Mouse (Mus musculus): Measurements from ENCODE around the gene Nphp4. TPM values are rescaled to one million over a fixed set of nuclear protein-coding genes. Genes with fewer than 3 reads are reported as not detected.

The Nphp4 gene
- polyA plus RNA-seq, 1 experiment, result 2.3 TPM

- H3K27me3 ChIP-seq (ENCODE audit: control insufficient read depth, insufficient read depth, insufficient read length), result no peaks in the 10 kb centered on the region
- H3K36me3 ChIP-seq (ENCODE audit: control insufficient read depth, insufficient read depth), result no peaks in the 10 kb centered on the region
- H3ac ChIP-seq (ENCODE audit: control insufficient read depth, insufficient read length), result no peak overlapping the region
- no peaks in the 10 kb centered on the region for H3K79me2 ChIP-seq (ENCODE audit: control insufficient read depth, insufficient read depth)
- TF ChIP-seq USF1 (IDR thresholded peaks at IDR 0.05; ENCODE audit: low read depth) (no peak), E2F4 (IDR thresholded peaks at IDR 0.05; ENCODE audit: insufficient read depth) (no peak), TCF12 (IDR thresholded peaks at IDR 0.05; ENCODE audit: insufficient read depth, poor library complexity, severe bottlenecking) (no peak), REST (IDR thresholded peaks at IDR 0.05; ENCODE audit: insufficient read depth, insufficient read length) (no peak), CEBPB (IDR thresholded peaks at IDR 0.05; ENCODE audit: insufficient read depth, poor library complexity, severe bottlenecking) (no peak), POLR2AphosphoS2 (IDR thresholded peaks at IDR 0.05; ENCODE audit: insufficient read length, low read depth) (no peak), POLR2A (IDR thresholded peaks at IDR 0.05; ENCODE audit: insufficient read length, low read depth) (no peak), TCF3 (IDR thresholded peaks at IDR 0.05; ENCODE audit: insufficient read length, low read depth) (no peak), MYOD1 (IDR thresholded peaks at IDR 0.05; ENCODE audit: control insufficient read depth in 1 of 3, insufficient read length in 2 of 3, low read depth in 2 of 3) (no peak), MYOG (IDR thresholded peaks at IDR 0.05; ENCODE audit: control insufficient read depth in 1 of 3, insufficient read depth in 1 of 3, insufficient read length in 2 of 3, low read depth in 2 of 3) (no peak), SRF (IDR thresholded peaks at IDR 0.05; ENCODE audit: control insufficient read depth, insufficient read length, low read depth) (no peak), MAX (IDR thresholded peaks at IDR 0.05; ENCODE audit: low read depth) (no peak)
- H3K4me3 ChIP-seq, result no peak overlapping the region
- H3K4me2 ChIP-seq (ENCODE audit: low read depth), result no peak overlapping the region
These were observed 11.5 kb downstream of the Nphp4 start for GRCm38 (mm10) chr4:152488046-152488445.

- no peak overlapping the region for H3ac ChIP-seq (ENCODE audit: control insufficient read depth, insufficient read length)
- H3K36me3 ChIP-seq (ENCODE audit: control insufficient read depth, insufficient read depth), result no peaks in the 10 kb centered on the region
- H3K79me2 ChIP-seq (ENCODE audit: control insufficient read depth, insufficient read depth), result no peaks in the 10 kb centered on the region
- H3K27me3 ChIP-seq (ENCODE audit: control insufficient read depth, insufficient read depth, insufficient read length), result no peaks in the 10 kb centered on the region
- no peak overlapping the region for H3K4me2 ChIP-seq (ENCODE audit: low read depth)
- no peak overlapping the region for H3K4me3 ChIP-seq
- TF ChIP-seq USF1 (IDR thresholded peaks at IDR 0.05; ENCODE audit: low read depth) (no peak), SRF (IDR thresholded peaks at IDR 0.05; ENCODE audit: control insufficient read depth, insufficient read length, low read depth) (no peak), REST (IDR thresholded peaks at IDR 0.05; ENCODE audit: insufficient read depth, insufficient read length) (no peak), MAX (IDR thresholded peaks at IDR 0.05; ENCODE audit: low read depth) (no peak), E2F4 (IDR thresholded peaks at IDR 0.05; ENCODE audit: insufficient read depth) (no peak)
These were observed 13.8 kb downstream of the Nphp4 start for GRCm38 (mm10) chr4:152490311-152490710.

GRCm38 (mm10) chr4:152491250-152491899, 14.9 kb downstream of the Nphp4 start:
- H3ac ChIP-seq (ENCODE audit: control insufficient read depth, insufficient read length), result no peak overlapping the region
- H3K79me2 ChIP-seq (ENCODE audit: control insufficient read depth, insufficient read depth), result no peaks in the 10 kb centered on the region
- no peaks in the 10 kb centered on the region for H3K27me3 ChIP-seq (ENCODE audit: control insufficient read depth, insufficient read depth, insufficient read length)
- TF ChIP-seq TCF12 (IDR thresholded peaks at IDR 0.05; ENCODE audit: insufficient read depth, poor library complexity, severe bottlenecking) (no peak), USF1 (IDR thresholded peaks at IDR 0.05; ENCODE audit: low read depth) (no peak), CEBPB (IDR thresholded peaks at IDR 0.05; ENCODE audit: insufficient read depth, poor library complexity, severe bottlenecking) (no peak), POLR2AphosphoS2 (IDR thresholded peaks at IDR 0.05; ENCODE audit: insufficient read length, low read depth) (no peak), POLR2A (IDR thresholded peaks at IDR 0.05; ENCODE audit: insufficient read length, low read depth) (no peak), REST (IDR thresholded peaks at IDR 0.05; ENCODE audit: insufficient read depth, insufficient read length) (no peak), E2F4 (IDR thresholded peaks at IDR 0.05; ENCODE audit: insufficient read depth) (no peak), MYOG (IDR thresholded peaks at IDR 0.05; ENCODE audit: control insufficient read depth in 1 of 3, insufficient read depth in 1 of 3, insufficient read length in 2 of 3, low read depth in 2 of 3) (no peak), MYOD1 (IDR thresholded peaks at IDR 0.05; ENCODE audit: control insufficient read depth in 1 of 3, insufficient read length in 2 of 3, low read depth in 2 of 3) (no peak), TCF3 (IDR thresholded peaks at IDR 0.05; ENCODE audit: insufficient read length, low read depth) (no peak)
- H3K4me2 ChIP-seq (ENCODE audit: low read depth), result no peak overlapping the region
- no peak overlapping the region for H3K4me3 ChIP-seq
- H3K36me3 ChIP-seq (ENCODE audit: control insufficient read depth, insufficient read depth), result no peaks in the 10 kb centered on the region

- Histone ChIP-seq H3K79me2 (ENCODE audit: control insufficient read depth, insufficient read depth) (no peaks in the 10 kb centered on the region), H3K4me2 (ENCODE audit: low read depth) (no peak overlapping the region), H3K27me3 (ENCODE audit: control insufficient read depth, insufficient read depth, insufficient read length) (no peaks in the 10 kb centered on the region), H3K4me3 (no peak overlapping the region), H3ac (ENCODE audit: control insufficient read depth, insufficient read length) (no peak overlapping the region), H3K36me3 (ENCODE audit: control insufficient read depth, insufficient read depth) (no peaks in the 10 kb centered on the region)
- TF ChIP-seq MAX (IDR thresholded peaks at IDR 0.05; ENCODE audit: low read depth), result no peak
- no peak for TF ChIP-seq E2F4 (IDR thresholded peaks at IDR 0.05; ENCODE audit: insufficient read depth)
- no peak for TF ChIP-seq CEBPB (IDR thresholded peaks at IDR 0.05; ENCODE audit: insufficient read depth, poor library complexity, severe bottlenecking)
- no peak for TF ChIP-seq TCF3 (IDR thresholded peaks at IDR 0.05; ENCODE audit: insufficient read length, low read depth)
- no peak for TF ChIP-seq MYOD1 (IDR thresholded peaks at IDR 0.05; ENCODE audit: control insufficient read depth in 1 of 3, insufficient read length in 2 of 3, low read depth in 2 of 3)
- no peak for TF ChIP-seq POLR2A (IDR thresholded peaks at IDR 0.05; ENCODE audit: insufficient read length, low read depth)
- TF ChIP-seq MYOG (IDR thresholded peaks at IDR 0.05; ENCODE audit: control insufficient read depth in 1 of 3, insufficient read depth in 1 of 3, insufficient read length in 2 of 3, low read depth in 2 of 3), result no peak
- no peak for TF ChIP-seq TCF12 (IDR thresholded peaks at IDR 0.05; ENCODE audit: insufficient read depth, poor library complexity, severe bottlenecking)
- TF ChIP-seq SRF (IDR thresholded peaks at IDR 0.05; ENCODE audit: control insufficient read depth, insufficient read length, low read depth), result no peak
- no peak for TF ChIP-seq REST (IDR thresholded peaks at IDR 0.05; ENCODE audit: insufficient read depth, insufficient read length)
- no peak for TF ChIP-seq USF1 (IDR thresholded peaks at IDR 0.05; ENCODE audit: low read depth)
- TF ChIP-seq POLR2AphosphoS2 (IDR thresholded peaks at IDR 0.05; ENCODE audit: insufficient read length, low read depth), result no peak
These were observed 17.9 kb downstream of the Nphp4 start for GRCm38 (mm10) chr4:152494360-152494879.

All from myocyte (in vitro differentiated cells).